Mouse (Mus musculus): ENCODE measurements around the gene Rimbp2. TPM values are rescaled to one million over a fixed set of nuclear protein-coding genes. Genes with fewer than 3 reads are reported as not detected.
"Not testable (repeated sequence)": the region's sequence is repeated elsewhere in the genome, so short reads cannot be mapped to it uniquely, and the experiment has no call there.

Rimbp2 gene
- 5.8 and 7.0 TPM in 2 replicates for polyA plus RNA-seq (2015; fragmentation: Nextera tagmentation; extraction: Ambion mirVana)

DNA sequence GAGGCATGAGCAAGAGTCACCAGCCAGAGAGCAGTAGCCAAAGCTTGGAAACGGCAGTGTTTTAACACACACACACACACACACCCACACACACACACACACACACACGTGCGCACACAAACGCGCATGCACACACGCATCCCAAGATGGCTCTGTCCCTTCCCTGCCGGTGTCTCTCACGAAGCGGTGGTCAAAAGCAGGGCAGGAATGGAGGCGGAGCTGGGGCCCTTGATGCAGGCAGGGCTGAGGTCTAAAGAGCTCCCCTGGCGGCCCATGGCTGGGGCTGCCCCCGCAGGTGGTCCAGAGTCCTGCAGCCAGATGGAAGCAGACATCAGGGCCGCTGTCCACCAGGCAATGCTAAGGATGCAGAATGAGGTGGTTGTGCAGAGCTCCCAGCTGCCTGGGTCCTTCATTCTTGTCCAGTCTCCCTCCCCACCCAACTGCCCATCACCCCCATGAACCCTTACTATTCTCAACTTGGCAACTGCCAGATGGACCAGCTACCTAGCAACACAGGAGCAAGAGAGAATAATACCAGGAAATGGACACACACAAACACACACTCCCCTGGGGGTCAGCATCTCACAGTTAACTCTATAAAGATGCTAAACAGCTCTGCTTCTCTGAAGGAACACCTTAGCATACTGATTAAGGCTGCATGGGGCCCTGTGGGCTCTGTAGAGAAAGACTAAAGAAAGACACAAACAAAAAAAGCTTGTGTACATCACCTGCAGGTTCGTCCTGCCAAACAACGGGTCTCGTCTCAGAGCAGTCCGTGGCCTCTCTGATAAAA, at the start of gene Rimbp2:
Gene Rimbp2 (minus strand): TSS at position 209 of the 793 bp plus-strand sequence.
- peak within 1 kb of the TSS; percentile 67 for H3K4me2 ChIP-seq
- WGBS = 6% methylated on average over 17 of the region's 17 CpGs
- H3K9ac ChIP-seq (replicated peaks) = peak within 1 kb of the TSS; percentile 77
- peak within 1 kb of the TSS; percentile 67 for H3K4me3 ChIP-seq (replicated peaks)
- peak within 1 kb of the TSS; percentile 93 for H3K27ac ChIP-seq (replicated peaks)
- H3K9me3 ChIP-seq (replicated peaks) = no peaks in the 10 kb centered on the region
- peaks cover 34% of the 10 kb centered on the region for H3K4me1 ChIP-seq
- H3K27me3 ChIP-seq (replicated peaks) = no peaks in the 10 kb centered on the region
- no peaks in the 10 kb centered on the region for H3K36me3 ChIP-seq
- peak; percentile 76 for ATAC-seq (ENCODE audit: low FRiP score)

DNA sequence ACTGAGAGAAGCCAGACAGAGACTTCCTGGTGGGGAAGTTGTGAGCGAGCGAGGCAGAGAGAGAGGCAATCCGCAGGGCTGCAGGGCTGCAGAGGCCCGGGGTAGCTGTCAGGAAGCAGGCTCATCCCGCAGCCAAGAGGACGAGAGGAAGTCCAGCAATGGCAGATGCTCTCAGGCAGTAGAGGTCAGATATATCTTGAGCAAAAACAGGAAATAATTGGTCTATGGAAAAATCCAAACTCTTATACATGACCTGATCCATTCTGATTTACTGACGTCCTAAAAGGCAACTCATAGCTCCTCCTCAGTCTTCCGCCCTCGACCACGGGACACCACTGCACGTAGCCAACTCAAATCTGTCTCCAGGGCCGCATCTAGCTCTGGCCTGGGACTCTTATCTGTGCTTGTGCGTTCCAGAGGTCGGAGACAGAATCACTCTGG, 49.3 kb upstream of the Rimbp2 start:
- ATAC-seq (ENCODE audit: low FRiP score) = no peak
- no peak overlapping the region for H3K4me3 ChIP-seq (replicated peaks)
- no peak overlapping the region for H3K9ac ChIP-seq (replicated peaks)
- no peak overlapping the region for H3K4me2 ChIP-seq
- 60% methylated on average over 14 of the region's 14 CpGs for WGBS
- no peaks in the 10 kb centered on the region for H3K27me3 ChIP-seq (replicated peaks)
- H3K4me1 ChIP-seq = peaks cover 17% of the 10 kb centered on the region
- no peak overlapping the region for H3K27ac ChIP-seq (replicated peaks)
- peaks cover 18% of the 10 kb centered on the region for H3K36me3 ChIP-seq
- no peaks in the 10 kb centered on the region for H3K9me3 ChIP-seq (replicated peaks)

DNA sequence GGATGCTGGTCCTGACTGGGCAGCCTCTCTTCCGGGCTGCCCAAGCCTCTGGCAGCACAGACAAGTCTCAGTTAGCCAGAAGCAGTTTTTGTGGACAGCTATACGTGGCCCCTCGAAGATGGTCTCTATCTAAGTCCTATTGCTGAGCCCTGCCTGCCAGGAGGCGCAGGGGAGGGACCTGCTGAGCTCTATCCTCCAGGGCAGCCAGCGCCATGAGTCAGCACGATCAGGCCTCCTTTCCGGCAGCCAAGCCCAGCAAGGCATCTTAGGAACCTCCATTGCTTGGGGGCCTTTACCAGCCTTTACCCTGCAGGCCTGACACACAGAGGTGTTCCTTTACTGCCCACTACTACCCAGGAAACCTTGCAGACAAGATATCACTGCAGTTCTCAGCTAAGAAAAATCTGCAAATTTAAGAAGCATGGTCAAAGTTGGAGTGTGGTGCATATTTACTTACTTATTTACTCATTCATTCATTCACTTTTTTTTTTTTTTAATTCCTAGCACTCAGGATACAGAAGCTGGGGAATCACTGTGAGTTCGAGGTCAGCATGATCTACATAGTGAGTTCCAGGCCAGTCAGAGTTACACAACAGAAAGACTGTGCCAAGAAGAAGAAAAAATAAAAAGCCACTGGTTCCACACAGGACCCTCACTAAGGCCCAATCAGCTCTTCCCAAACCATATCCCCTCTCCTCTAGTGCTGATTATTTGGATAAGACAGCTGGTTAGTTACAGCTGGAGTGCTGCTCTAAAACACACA, 47.6 kb upstream of the Rimbp2 start:
- Histone ChIP-seq H3K4me2 (no peak overlapping the region), H3K4me3 (replicated peaks) (no peak overlapping the region), H3K27me3 (replicated peaks) (no peaks in the 10 kb centered on the region), H3K9me3 (replicated peaks) (no peaks in the 10 kb centered on the region), H3K36me3 (peaks cover 26% of the 10 kb centered on the region), H3K4me1 (peaks cover 5% of the 10 kb centered on the region; the same call in 1 of the 2 replicates), H3K27ac (replicated peaks) (no peak overlapping the region), H3K9ac (replicated peaks) (no peak overlapping the region)
- ATAC-seq (ENCODE audit: low FRiP score) = no peak
- 59% methylated on average over 8 of the region's 8 CpGs for WGBS

DNA sequence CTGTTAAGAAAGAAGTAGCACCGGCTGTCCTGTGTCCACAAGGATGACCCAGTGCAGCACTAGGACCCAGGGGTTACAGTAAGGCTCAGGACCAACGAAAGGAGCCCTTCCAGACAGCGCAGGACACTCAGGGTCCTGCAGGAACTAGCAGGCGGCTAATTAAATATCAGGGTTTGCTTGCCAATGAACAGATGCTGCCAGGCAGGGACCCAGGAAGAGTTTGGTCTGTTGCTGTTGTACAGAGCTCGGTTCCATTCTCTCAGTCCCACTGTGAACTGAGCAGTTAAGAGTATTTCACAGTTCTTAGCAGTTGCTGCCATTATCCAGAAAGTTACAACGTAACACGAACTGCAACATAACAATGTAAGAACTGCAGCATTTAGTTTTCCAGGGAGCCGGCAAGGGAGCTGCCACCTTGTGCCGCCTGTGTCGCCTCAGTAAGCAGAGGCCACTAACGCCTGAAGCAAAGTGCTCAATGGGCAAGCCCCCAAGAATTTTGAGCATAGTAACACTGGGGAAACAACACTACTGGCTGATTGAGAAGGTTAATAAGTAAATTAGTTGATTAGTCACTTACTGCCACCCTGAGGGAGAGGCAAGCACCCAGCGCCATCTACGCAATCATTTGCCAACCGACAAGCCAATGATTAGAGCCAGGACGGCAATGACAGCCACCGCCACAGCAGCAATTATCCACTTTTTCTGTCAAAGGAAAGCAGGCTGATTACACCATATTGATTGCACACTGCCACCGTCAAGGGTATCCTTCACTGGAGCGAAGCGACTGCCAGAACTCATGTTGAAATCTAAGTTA, 34.1 kb upstream of the Rimbp2 start:
- ATAC-seq (ENCODE audit: low FRiP score) = no peak
- Histone ChIP-seq H3K4me2 (no peak overlapping the region), H3K27me3 (replicated peaks) (no peaks in the 10 kb centered on the region), H3K36me3 (peaks cover 36% of the 10 kb centered on the region), H3K9ac (replicated peaks) (no peak overlapping the region), H3K27ac (replicated peaks) (no peak overlapping the region), H3K4me3 (replicated peaks) (no peak overlapping the region), H3K4me1 (no peaks in the 10 kb centered on the region), H3K9me3 (replicated peaks) (no peaks in the 10 kb centered on the region)
- 59% methylated on average over 19 of the region's 19 CpGs for WGBS

DNA sequence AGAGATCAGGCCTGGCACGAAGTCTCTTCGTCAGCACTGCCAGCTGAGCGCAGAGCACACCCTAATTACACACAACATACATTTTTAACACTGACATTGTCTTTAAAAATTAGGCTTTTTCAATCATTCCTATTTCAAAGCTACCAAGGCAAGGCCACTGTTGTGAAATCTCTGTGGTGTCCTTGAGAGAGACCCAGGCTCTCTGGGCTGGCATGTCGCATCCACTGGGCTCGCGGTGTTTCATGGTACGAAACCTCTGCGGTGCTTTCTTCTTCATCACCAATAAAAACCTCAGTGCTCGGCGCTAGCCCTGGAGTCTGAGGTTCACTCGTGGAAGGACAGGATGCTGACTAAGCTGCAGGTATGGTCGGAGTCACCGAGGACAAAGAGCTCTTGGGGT, 32.7 kb upstream of the Rimbp2 start:
- peaks cover 22% of the 10 kb centered on the region for H3K36me3 ChIP-seq
- ATAC-seq (ENCODE audit: low FRiP score) = no peak
- no peak overlapping the region for H3K4me2 ChIP-seq
- H3K9me3 ChIP-seq (replicated peaks) = no peaks in the 10 kb centered on the region
- no peaks in the 10 kb centered on the region for H3K4me1 ChIP-seq
- no peak overlapping the region for H3K27ac ChIP-seq (replicated peaks)
- H3K4me3 ChIP-seq (replicated peaks) = no peak overlapping the region
- 85% methylated on average over 13 of the region's 13 CpGs for WGBS
- no peak overlapping the region for H3K9ac ChIP-seq (replicated peaks)
- H3K27me3 ChIP-seq (replicated peaks) = no peaks in the 10 kb centered on the region

- no peak for ATAC-seq (ENCODE audit: low FRiP score)
- WGBS = 94% methylated on average over 6 of the region's 6 CpGs
These were observed 31.2 kb upstream of the Rimbp2 start for GRCm38 (mm10) chr5:128984536-128984935.

DNA sequence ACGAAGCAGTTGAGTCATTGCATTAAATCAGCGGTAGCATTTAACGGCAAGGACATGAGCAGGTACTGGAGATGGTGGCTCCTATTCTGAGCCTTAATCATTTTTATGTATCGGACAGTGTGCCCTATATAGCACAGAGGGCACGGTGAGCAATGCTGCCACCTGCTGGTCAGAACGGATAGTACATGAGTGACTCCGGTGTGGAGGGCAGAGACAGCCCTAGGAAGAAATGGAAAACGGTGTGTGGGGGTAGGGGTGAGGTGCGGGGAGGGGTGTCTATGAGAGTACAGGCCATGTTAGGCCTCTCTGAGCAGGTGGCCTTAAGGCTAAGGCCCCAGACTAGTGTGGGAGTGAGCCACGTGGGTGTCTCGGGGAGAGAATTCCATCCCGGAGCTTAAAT, 28.3 kb upstream of the Rimbp2 start:
- Histone ChIP-seq H3K4me2 (no peak overlapping the region), H3K4me3 (replicated peaks) (no peak overlapping the region), H3K36me3 (peaks cover 14% of the 10 kb centered on the region), H3K9ac (replicated peaks) (no peak overlapping the region), H3K4me1 (no peaks in the 10 kb centered on the region), H3K9me3 (replicated peaks) (no peaks in the 10 kb centered on the region), H3K27ac (replicated peaks) (no peak overlapping the region), H3K27me3 (replicated peaks) (no peaks in the 10 kb centered on the region)
- no peak for ATAC-seq (ENCODE audit: low FRiP score)
- WGBS = 24% methylated on average over 12 of the region's 12 CpGs

More at GRCm38 (mm10) chr5:128984536-128984935, 31.2 kb upstream of the Rimbp2 start:
- H3K4me2 ChIP-seq = no peak overlapping the region
- no peaks in the 10 kb centered on the region for H3K27me3 ChIP-seq (replicated peaks)
- no peak overlapping the region for H3K27ac ChIP-seq (replicated peaks)
- no peaks in the 10 kb centered on the region for H3K9me3 ChIP-seq (replicated peaks)
- H3K4me1 ChIP-seq = no peaks in the 10 kb centered on the region
- H3K4me3 ChIP-seq (replicated peaks) = no peak overlapping the region
- H3K36me3 ChIP-seq = peaks cover 14% of the 10 kb centered on the region
- H3K9ac ChIP-seq (replicated peaks) = no peak overlapping the region

GRCm38 (mm10) chr5:128980857-128981256, 27.6 kb upstream of the Rimbp2 start:
- Histone ChIP-seq H3K27ac (replicated peaks) (no peak overlapping the region), H3K27me3 (replicated peaks) (no peaks in the 10 kb centered on the region), H3K4me3 (replicated peaks) (no peak overlapping the region), H3K36me3 (peaks cover 11% of the 10 kb centered on the region), H3K9me3 (replicated peaks) (no peaks in the 10 kb centered on the region), H3K4me2 (no peak overlapping the region), H3K4me1 (no peaks in the 10 kb centered on the region), H3K9ac (replicated peaks) (no peak overlapping the region)
- ATAC-seq (ENCODE audit: low FRiP score) = no peak
- 71% methylated on average over 7 of the region's 7 CpGs for WGBS

GRCm38 (mm10) chr5:128978957-128979356, 25.7 kb upstream of the Rimbp2 start:
- no peaks in the 10 kb centered on the region for H3K27me3 ChIP-seq (replicated peaks)
- WGBS = 98% methylated on average over 7 of the region's 7 CpGs
- no peak overlapping the region for H3K4me3 ChIP-seq (replicated peaks)
- ATAC-seq (ENCODE audit: low FRiP score) = no peak
- no peak overlapping the region for H3K4me2 ChIP-seq
- no peak overlapping the region for H3K27ac ChIP-seq (replicated peaks)
- no peaks in the 10 kb centered on the region for H3K4me1 ChIP-seq
- H3K9ac ChIP-seq (replicated peaks) = no peak overlapping the region
- H3K36me3 ChIP-seq = no peaks in the 10 kb centered on the region
- H3K9me3 ChIP-seq (replicated peaks) = no peaks in the 10 kb centered on the region

DNA sequence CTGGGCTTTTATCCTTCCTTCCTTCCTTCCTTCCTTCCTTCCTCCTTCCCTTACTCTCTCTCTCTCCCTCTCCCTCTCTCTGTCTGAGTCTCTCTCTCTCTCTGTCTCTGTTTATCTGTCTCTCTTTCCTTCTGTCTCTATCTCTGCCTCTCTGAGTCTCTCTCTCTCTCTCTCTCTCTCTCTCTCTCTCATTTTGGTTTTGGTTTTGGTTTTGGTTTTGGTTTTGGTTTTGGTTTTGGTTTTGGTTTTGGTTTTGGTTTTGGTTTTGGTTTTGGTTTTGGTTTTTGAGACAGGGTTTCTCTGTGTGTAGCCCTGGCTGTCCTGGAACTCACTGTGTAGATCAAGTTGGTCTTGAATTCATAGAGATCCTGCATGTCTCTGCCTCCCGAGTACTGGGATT, 24.2 kb upstream of the Rimbp2 start:
- not testable (repeated sequence) for H3K36me3 ChIP-seq; H3K4me1 ChIP-seq; H3K9me3 ChIP-seq (replicated peaks); H3K4me2 ChIP-seq; H3K9ac ChIP-seq (replicated peaks); H3K27ac ChIP-seq (replicated peaks); H3K27me3 ChIP-seq (replicated peaks); H3K4me3 ChIP-seq (replicated peaks); ATAC-seq (ENCODE audit: low FRiP score)
- 89% methylated on average over 1 of the region's 1 CpGs for WGBS

- Histone ChIP-seq H3K4me1 (0 out of 2 replicates have a peak, but pooled peaks cover under 1% of the 10 kb centered on the region), H3K36me3 (no peaks in the 10 kb centered on the region), H3K9me3 (replicated peaks) (no peaks in the 10 kb centered on the region), H3K4me2 (no peak overlapping the region), H3K4me3 (replicated peaks) (no peak overlapping the region), H3K9ac (replicated peaks) (no peak overlapping the region), H3K27ac (replicated peaks) (no peak overlapping the region), H3K27me3 (replicated peaks) (no peaks in the 10 kb centered on the region)
- 15% methylated on average over 4 of the region's 4 CpGs for WGBS
- no peak for ATAC-seq (ENCODE audit: low FRiP score)
These were observed 23.0 kb upstream of the Rimbp2 start for GRCm38 (mm10) chr5:128976266-128976665.

Data from neural tube, embryonic 15.5 days (tissue).